Mouse (Mus musculus): Measurements from ENCODE around the gene Kank4.
"Not testable (repeated sequence)": the region's sequence is repeated elsewhere in the genome, so short reads cannot be mapped to it uniquely, and the experiment has no call there.

GRCm38 (mm10) chr4:98823740-98824139 is 6.4 kb upstream of the Kank4 start, which contains the start of gene I0C0044D17Rik:
- TF ChIP-seq EP300 (IDR thresholded peaks at IDR 0.05; ENCODE audit: insufficient read depth, low read depth, low read length); CTCF (IDR thresholded peaks at IDR 0.05; ENCODE audit: low read depth, low read length); POLR2A (IDR thresholded peaks at IDR 0.05; ENCODE audit: insufficient read depth, low read length): not testable (repeated sequence)

Data from ES-Bruce4 (cell line).